Mouse (Mus musculus) testis, adult 2 months (tissue): ENCODE measurements around the gene Pwwp2a. TPM values are rescaled to one million over a fixed set of nuclear protein-coding genes. Genes with fewer than 3 reads are reported as not detected.

Source experiments
- H3K27ac ChIP-seq: fragments of 200-500 bp; 2 replicates; pipeline ENCODE4 v1.5.1; 2012; ENCODE audit warnings: low read depth, low read length; ENCODE audit not compliant: control insufficient read depth, insufficient read depth
- H3K27me3 ChIP-seq: fragments of 200-500 bp; 2 replicates; pipeline ENCODE4 v1.6.1; 2012; ENCODE audit warnings: mild to moderate bottlenecking, low read length, moderate library complexity; ENCODE audit not compliant: control insufficient read depth, insufficient read depth
- H3K36me3 ChIP-seq: fragments of 200-500 bp; 2 replicates; pipeline ENCODE4 v1.6.1; 2012; ENCODE audit warnings: mild to moderate bottlenecking, low read length; ENCODE audit not compliant: control insufficient read depth, insufficient read depth
- H3K4me1 ChIP-seq: fragments of 200-500 bp; 2 replicates; pipeline ENCODE4 v1.6.1; 2012; ENCODE audit warnings: low read length; ENCODE audit not compliant: control insufficient read depth, insufficient read depth
- H3K4me3 ChIP-seq: fragments of 200-500 bp; 2 replicates; pipeline ENCODE4 v1.5.1; 2012; ENCODE audit warnings: low read depth, mild to moderate bottlenecking, low read length, moderate library complexity, mixed read lengths; ENCODE audit not compliant: control insufficient read depth
- CTCF ChIP-seq: fragments of 200-500 bp; IDR thresholded peaks from 2 replicates; pipeline ENCODE4 v1.5.1; 2012; ENCODE audit warnings: low read depth, mild to moderate bottlenecking, inconsistent platforms, low read length, moderate library complexity; ENCODE audit not compliant: control insufficient read depth, insufficient read depth, insufficient replicate concordance
- POLR2A ChIP-seq: fragments of 200-500 bp; IDR thresholded peaks from 2 replicates; pipeline ENCODE4 v1.6.1; 2012; ENCODE audit warnings: low read depth, mild to moderate bottlenecking, inconsistent platforms, low read length, moderate library complexity; ENCODE audit not compliant: control insufficient read depth
- polyA plus RNA-seq: library from polyadenylated mRNA; depleted of rRNA; stranded (reverse); fragments of >200 nt; gene quantifications from 2 replicates; pipeline ENCODE4 v1.2.3, GENCODE M21; 2012; rRNA removed

Pwwp2a gene
- polyA plus RNA-seq, result 9.2 and 10.3 TPM in 2 replicates

- TF ChIP-seq CTCF (no peak), POLR2A (peak; percentile 80)
- Histone ChIP-seq H3K27me3 (no peaks in the 10 kb centered on the region), H3K4me1 (no peaks in the 10 kb centered on the region; the same call in 1 of the 2 replicates), H3K27ac (peak within 1 kb of the TSS; percentile 81), H3K36me3 (no peaks in the 10 kb centered on the region; the same call in 1 of the 2 replicates), H3K4me3 (peak within 1 kb of the TSS; percentile 88)
These were observed at the start of gene Pwwp2a for GRCm38 (mm10) chr11:43681472-43682414. Gene Pwwp2a (plus strand): TSS chr11:43681998.

GRCm38 (mm10) chr11:43632566-43632965 lies 49.2 kb upstream of the Pwwp2a start:
- H3K27ac ChIP-seq, result peak overlapping the region; percentile 66
- no peak overlapping the region for H3K4me3 ChIP-seq
- H3K36me3 ChIP-seq, result no peaks in the 10 kb centered on the region
- peaks cover 8% of the 10 kb centered on the region for H3K4me1 ChIP-seq
- no peaks in the 10 kb centered on the region for H3K27me3 ChIP-seq
- TF ChIP-seq POLR2A, result no peak
- TF ChIP-seq CTCF, result no peak

GRCm38 (mm10) chr11:43633165-43633564 lies 48.6 kb upstream of the Pwwp2a start:
- Histone ChIP-seq H3K27ac (no peak overlapping the region; the same call in 1 of the 2 replicates), H3K4me1 (peaks cover 8% of the 10 kb centered on the region), H3K4me3 (no peak overlapping the region), H3K27me3 (no peaks in the 10 kb centered on the region), H3K36me3 (no peaks in the 10 kb centered on the region)
- TF ChIP-seq CTCF, result no peak
- no peak for TF ChIP-seq POLR2A

- TF ChIP-seq CTCF, result no peak
- Histone ChIP-seq H3K27me3 (no peaks in the 10 kb centered on the region), H3K27ac (no peak overlapping the region), H3K36me3 (no peaks in the 10 kb centered on the region), H3K4me1 (peaks cover 8% of the 10 kb centered on the region), H3K4me3 (peak overlapping the region; percentile 28)
These were observed 48.0 kb upstream of the Pwwp2a start for GRCm38 (mm10) chr11:43633658-43634401.

- TF ChIP-seq POLR2A, result no peak
- no peak for TF ChIP-seq CTCF
- H3K27me3 ChIP-seq, result no peaks in the 10 kb centered on the region
- H3K4me1 ChIP-seq, result peaks cover 8% of the 10 kb centered on the region
- no peak overlapping the region for H3K4me3 ChIP-seq
- no peak overlapping the region for H3K27ac ChIP-seq
- no peaks in the 10 kb centered on the region for H3K36me3 ChIP-seq
These were observed 45.0 kb upstream of the Pwwp2a start for GRCm38 (mm10) chr11:43636761-43637160.

- no peak for TF ChIP-seq POLR2A
- no peak for TF ChIP-seq CTCF
- Histone ChIP-seq H3K27ac (no peak overlapping the region), H3K36me3 (no peaks in the 10 kb centered on the region), H3K4me3 (no peak overlapping the region), H3K4me1 (peaks cover 6% of the 10 kb centered on the region), H3K27me3 (no peaks in the 10 kb centered on the region)
These were observed 43.3 kb upstream of the Pwwp2a start for GRCm38 (mm10) chr11:43638486-43638885.

- Histone ChIP-seq H3K27me3 (no peaks in the 10 kb centered on the region), H3K27ac (no peak overlapping the region), H3K36me3 (no peaks in the 10 kb centered on the region), H3K4me1 (no peaks in the 10 kb centered on the region), H3K4me3 (no peak overlapping the region)
- TF ChIP-seq CTCF, result no peak
- no peak for TF ChIP-seq POLR2A
These were observed 38.6 kb upstream of the Pwwp2a start for GRCm38 (mm10) chr11:43643180-43643591.
